Mouse (Mus musculus) layer of hippocampus, postnatal 36 days (tissue): ENCODE measurements around the gene Slc52a3. TPM values are rescaled to one million over a fixed set of nuclear protein-coding genes. Genes with fewer than 3 reads are reported as not detected.

ENCODE experiments used
- DNase-seq, 2 experiments: peaks; one replicate each; pipeline ENCODE4 v3.0.0; 2022
- microRNA-seq, 2 experiments: library from miRNA; unstranded; fragments of <30 nt; microRNA quantifications; one replicate each; pipeline ENCODE4 v1.2.0; 2021
- total RNA-seq, 2 experiments: library from RNA; stranded (reverse); gene quantifications; 2 replicates each; pipeline ENCODE4 v1.2.3; 2021

Slc52a3 gene
- total RNA-seq, 2 experiments from 2014 or later = 2.8 to 3.0 TPM

DNA sequence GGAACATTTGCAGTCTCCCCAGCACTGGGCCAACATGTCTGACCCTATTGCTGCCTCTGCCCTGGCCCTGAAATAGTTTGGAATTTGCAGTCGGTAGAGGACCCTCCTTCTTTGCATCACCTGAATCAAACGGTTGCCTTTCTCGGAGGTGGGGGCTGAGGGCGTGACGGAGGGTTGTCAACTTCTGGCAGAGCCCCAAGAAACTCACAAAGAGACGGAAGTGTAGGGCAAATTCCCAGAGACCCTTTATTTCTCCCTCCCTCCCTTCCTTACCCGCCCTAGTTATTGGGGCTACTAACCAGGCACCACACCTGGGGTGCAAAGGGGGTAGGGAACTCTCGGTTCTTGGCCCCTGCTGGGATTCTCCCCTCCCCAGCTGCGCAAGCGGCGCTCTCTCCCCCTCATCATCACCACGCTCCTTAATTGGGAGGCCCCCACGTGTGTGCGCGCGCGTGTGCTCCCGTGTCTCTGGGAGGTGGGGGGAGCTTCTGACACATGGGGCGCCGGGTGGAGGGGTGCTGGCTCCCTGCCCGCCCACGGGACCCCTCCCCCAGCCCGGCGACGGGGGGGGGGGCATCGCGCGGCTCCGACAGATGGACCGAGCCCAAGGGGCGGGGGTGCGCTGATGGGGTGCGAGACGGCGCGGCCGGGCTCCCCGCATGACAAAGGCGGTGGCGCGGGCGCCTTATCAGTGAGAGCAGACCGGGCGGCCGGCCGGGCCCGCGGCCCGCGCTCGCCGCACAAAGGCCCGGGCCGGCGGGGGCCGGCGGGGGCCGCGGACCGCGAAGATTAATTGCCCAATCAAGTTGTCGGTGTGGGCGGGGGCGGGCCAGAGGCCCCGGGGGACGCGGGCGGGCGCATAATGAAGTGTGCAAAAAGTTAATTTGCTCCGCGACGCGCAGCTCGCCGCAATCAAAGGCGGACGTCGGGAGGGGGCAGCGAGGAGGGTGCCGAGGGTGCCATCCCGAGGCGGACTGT lies 52.0 kb downstream of the Slc52a3 start:
- DNase-seq = no peak

DNA sequence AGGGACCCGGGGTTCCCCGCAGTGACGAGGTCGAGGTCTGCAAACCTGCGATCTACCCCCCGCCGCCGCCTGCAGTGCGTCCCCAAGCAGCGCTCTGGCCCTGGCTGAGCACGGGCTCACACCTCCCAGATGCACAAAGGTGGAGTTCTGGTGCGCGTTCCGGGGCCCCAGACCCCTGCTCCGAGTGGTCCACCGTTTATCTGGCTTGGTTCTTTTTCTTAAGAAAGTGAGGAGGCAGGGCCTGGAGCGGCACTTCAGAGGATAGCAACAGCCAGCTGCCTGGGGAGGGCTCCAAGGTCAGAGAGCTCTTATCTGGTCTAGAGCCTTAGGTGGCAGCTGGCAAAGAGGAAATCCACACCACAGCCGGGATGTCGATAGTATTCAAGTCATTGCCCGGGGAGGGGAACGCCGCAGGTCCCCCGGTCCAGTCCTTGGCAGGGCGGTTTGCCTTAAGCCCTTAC lies 52.7 kb downstream of the Slc52a3 start:
- DNase-seq = no peak

DNA sequence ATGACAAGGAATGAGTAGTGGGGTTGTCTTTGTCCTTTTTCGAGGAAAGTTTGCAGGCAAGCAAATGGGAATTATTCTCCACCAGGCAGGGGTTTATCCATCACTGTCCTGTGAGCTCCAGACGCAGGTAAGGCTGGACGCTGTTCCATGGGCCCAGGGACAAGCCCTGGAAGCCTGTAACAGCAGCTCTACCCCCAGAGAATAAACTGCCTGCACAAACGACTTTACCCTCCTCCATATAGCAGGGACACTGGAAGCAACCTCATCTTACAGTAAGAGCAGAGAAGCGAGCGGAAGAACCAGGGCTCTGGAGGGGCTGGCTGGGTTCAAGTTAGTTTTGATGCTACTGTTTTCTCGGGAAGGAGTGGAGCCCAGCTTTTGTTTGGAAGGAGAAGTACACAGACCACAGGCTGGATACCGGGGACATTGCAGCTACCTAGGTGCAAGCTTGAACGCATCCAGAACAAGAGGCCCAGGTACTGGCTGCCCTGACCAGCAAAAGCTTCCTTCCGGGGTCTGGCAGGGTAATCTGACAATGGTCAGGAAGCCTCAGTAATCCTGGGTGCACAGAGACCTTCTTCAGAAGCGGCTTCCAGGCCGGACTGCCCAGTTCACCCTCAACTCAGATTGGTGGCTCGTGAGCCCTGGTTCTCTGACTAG lies 53.4 kb downstream of the Slc52a3 start:
- no peak for DNase-seq

DNA sequence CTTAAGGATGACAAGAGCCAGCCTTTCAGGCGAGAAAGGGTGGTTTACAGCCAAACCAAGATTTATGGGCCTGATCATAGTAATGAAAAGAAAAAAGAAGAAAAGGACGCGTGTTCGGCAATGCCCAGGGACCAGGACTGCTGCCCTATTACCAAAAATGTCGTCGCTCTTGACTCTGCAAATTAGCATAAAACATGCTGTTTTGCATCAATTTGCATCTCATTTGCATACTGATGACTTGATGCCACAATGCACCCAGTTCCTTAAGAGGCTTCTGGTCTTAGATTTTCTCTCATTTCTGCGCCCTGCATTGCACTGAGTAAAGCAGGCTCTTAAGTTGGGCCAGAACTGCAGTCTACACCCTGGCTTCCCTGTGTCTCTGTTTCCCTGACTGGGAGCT lies 54.0 kb downstream of the Slc52a3 start:
- DNase-seq = no peak

DNA sequence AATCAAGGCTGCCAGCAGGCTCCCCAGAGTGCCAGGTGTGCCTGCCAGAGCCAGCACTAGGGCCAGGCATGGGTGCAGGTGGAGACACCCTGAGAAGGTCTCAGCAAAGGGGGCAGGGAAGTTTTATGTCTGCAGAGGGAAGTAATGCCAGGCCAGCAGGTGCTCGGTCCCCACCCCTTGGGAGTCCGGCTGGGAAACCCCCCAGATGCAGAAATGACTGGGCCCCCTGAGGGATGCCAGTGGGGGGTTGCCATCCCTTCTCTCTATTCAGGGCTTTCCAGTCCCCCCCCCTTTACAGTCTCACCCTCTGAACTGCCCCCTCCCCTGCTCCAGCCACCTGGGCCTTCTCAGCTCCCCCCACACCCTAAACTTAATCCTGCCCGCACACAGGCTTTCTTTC lies 55.7 kb downstream of the Slc52a3 start:
- no peak for DNase-seq

DNA sequence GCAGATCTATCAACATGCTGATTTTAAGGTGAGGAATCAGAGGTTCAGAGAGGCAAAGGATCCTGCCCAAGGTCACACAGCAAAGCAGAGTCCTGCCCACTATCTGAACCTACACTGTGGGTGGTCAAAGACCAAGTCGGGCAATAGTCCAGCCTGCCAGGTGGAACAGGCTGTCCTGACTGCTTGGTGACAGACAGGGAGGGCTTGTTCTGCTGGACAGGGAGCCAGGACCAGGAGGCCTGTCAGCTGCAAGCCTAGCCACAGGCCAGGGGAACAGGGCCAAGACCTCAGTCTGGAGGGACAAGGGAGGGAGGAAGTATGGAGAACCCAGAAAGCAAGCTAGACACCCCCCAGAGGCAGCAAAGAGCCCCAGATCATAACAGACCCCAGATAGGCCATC lies 59.1 kb downstream of the Slc52a3 start:
- no peak for DNase-seq

DNA sequence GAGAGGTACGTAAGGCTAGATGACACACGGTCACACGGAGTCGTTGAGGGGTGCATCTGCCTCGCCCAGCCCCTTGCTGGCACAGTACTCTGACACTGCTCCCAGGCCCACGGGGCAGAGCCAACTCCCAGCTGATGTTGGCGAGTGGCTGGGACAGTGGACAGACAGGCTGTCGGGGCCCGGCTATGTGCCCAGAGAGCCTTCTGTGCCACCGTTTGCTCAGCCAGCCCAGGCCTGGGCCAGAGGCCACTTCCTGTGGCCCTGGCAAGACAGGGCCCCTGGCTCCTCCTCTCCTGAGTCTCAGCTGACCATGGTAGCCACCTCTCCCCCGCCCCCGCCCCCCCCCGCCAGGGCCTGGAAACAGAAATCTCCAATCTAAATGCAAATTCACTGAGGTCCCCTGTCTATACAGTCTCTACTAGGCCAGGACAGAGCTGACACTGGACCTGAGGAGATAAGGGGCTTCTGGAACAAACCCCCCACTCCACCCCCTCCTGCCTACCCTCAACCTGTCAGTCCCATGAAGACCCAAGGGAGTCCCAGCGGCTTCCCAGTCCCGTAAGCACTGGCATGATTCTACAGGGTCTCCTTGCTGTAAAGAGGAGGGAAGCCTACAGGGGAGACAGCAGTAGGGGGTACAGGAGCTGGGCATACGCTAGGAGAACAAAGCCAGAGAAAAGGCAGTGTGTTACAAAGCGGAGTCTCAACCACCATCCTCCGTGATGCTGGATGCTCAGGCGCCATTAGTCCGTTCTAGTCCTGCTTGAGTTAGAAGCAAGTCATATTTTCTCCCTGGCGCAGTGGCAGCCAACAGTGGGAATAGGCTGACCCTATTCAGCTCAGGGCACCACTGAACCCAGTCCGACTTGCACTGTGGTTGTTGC lies 60.3 kb downstream of the Slc52a3 start:
- peak in 1 of 2 experiments; percentile 46 for DNase-seq

DNA sequence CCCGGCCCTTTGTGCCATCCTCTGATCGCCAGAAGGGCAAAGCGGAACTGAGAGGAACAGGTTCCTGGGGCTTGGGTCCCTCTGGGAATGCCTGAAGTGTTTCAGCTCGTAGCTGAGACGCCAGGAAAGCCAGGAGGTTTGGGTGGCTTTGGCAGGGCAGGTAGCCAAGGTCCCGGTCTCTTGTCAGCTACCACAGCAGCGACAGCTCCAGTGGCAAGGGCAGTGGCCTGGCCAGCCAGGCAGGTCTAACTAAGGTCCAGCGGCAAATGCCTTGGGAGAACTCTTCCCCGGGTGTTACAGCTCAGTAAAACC lies 60.9 kb downstream of the Slc52a3 start:
- no peak for DNase-seq

Small RNA genes within 50 kb of the gene (microRNA-seq; reads per million reads assigned to microRNA genes)
- gene Mir1953 = 0 reads per million in 2 experiments

Other genes with a start within 250 kb of the Slc52a3 start
- not detected for gene Rspo4, start 153.6 kb upstream of the Slc52a3 start, total RNA-seq
- under 1 TPM; 0.15 to 0.25 TPM for gene Angpt4, start 85.3 kb upstream of the Slc52a3 start, total RNA-seq
- gene Fam110a, start 16.3 kb upstream of the Slc52a3 start, total RNA-seq = 1 to 10 TPM; 7.2 to 7.4 TPM
- 10 to 100 TPM; 25.1 to 27.1 TPM for gene Scrt2, start 85.0 kb downstream of the Slc52a3 start, total RNA-seq
- gene Srxn1, start 109.0 kb downstream of the Slc52a3 start, total RNA-seq = 10 to 100 TPM; 71.6 to 77.6 TPM
- 1 to 10 TPM; 2.9 to 4.3 TPM for gene Tcf15, start 147.1 kb downstream of the Slc52a3 start, total RNA-seq
- 100 to 1,000 TPM in 1 of 2 experiments, 10 to 100 TPM in 1; 98.3 to 101 TPM for gene Csnk2a1, start 230.3 kb downstream of the Slc52a3 start, total RNA-seq